Mouse (Mus musculus): ENCODE data around the gene Frmpd1.

DNA sequence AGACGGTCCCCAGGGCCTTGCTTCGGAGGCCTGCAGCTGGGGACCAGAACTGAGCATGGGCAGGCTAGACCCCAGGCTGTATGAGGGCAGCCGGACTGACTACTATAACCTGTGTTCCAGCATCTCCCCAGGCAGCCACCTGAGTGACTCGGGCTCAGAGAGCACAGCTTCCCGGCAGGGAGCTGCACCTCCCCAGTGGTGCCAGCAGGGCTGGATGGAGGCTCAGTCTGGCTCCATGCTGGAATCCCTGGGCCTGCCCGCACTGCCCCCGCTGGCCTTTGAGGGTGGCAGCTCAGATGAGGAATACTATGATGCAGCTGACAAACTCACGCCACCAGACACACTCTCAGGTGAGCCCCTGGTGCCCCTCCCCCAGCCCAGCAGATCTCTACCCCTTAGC is 94.6 kb downstream of the Frmpd1 start:
- TF ChIP-seq POLR2A (IDR thresholded peaks at IDR 0.05; ENCODE audit: control insufficient read depth, extremely low read depth, insufficient read depth, low read length, poor library complexity) (no peak), CTCF (IDR thresholded peaks at IDR 0.05; ENCODE audit: borderline replicate concordance, control insufficient read depth, extremely low read depth, insufficient read depth, low read length, poor library complexity) (no peak)

All from thymus, adult 2 months (tissue).